Mouse (Mus musculus) thymus, postnatal 14 days (tissue): ENCODE measurements at regions not wholly inside any gene's neighbourhood (a gene's known extent, or its start where the extent isn't known, plus 50 kb on each side); places are given as distances from the start of the nearest gene placed in this dataset.

Source experiments
- DNase-seq: peaks from one replicate; pipeline ENCODE4 v3.0.0; 2021

GRCm38 (mm10) chr14:24833211-24833610 lies 346.3 kb downstream of the Rps24 start:
- DNase-seq = no peak

- no peak for DNase-seq
These were observed 351.3 kb downstream of the Rps24 start for GRCm38 (mm10) chr14:24838219-24838618.

GRCm38 (mm10) chr14:24839056-24839455 lies 352.1 kb downstream of the Rps24 start:
- no peak for DNase-seq

GRCm38 (mm10) chr14:24841715-24842496 lies 355.0 kb downstream of the Rps24 start:
- DNase-seq = no peak

- DNase-seq = no peak
These were observed 356.7 kb downstream of the Rps24 start for GRCm38 (mm10) chr14:24843626-24844025.

GRCm38 (mm10) chr14:24850491-24850890 lies 363.6 kb downstream of the Rps24 start:
- no peak for DNase-seq

- no peak for DNase-seq
These were observed 367.5 kb downstream of the Rps24 start for GRCm38 (mm10) chr14:24854459-24854858.

- DNase-seq = no peak
These were observed 375.2 kb downstream of the Rps24 start for GRCm38 (mm10) chr14:24862171-24862570.

GRCm38 (mm10) chr14:24862661-24863060 lies 375.7 kb downstream of the Rps24 start:
- DNase-seq = no peak

GRCm38 (mm10) chr14:24863116-24863515 lies 376.2 kb downstream of the Rps24 start:
- no peak for DNase-seq

GRCm38 (mm10) chr14:24865579-24866230 lies 378.8 kb downstream of the Rps24 start:
- DNase-seq = no peak

GRCm38 (mm10) chr14:24867816-24868215 lies 380.9 kb downstream of the Rps24 start:
- DNase-seq = no peak

GRCm38 (mm10) chr14:24868756-24869155 lies 381.8 kb downstream of the Rps24 start:
- no peak for DNase-seq

GRCm38 (mm10) chr14:24870246-24870645 lies 383.3 kb downstream of the Rps24 start:
- no peak for DNase-seq

- no peak for DNase-seq
These were observed 384.6 kb downstream of the Rps24 start for GRCm38 (mm10) chr14:24871392-24871998.

GRCm38 (mm10) chr14:24872931-24873330 lies 386.0 kb downstream of the Rps24 start:
- DNase-seq = no peak

- DNase-seq = no peak
These were observed 386.5 kb downstream of the Rps24 start for GRCm38 (mm10) chr14:24873406-24873805.

- no peak for DNase-seq
These were observed 387.7 kb downstream of the Rps24 start for GRCm38 (mm10) chr14:24874426-24875155.

- DNase-seq = no peak
These were observed 388.2 kb downstream of the Rps24 start for GRCm38 (mm10) chr14:24875156-24875545.

- DNase-seq = no peak
These were observed 389.0 kb downstream of the Rps24 start for GRCm38 (mm10) chr14:24875934-24876333.

- DNase-seq = no peak
These were observed 389.6 kb downstream of the Rps24 start for GRCm38 (mm10) chr14:24876508-24876907.

- DNase-seq = no peak
These were observed 390.9 kb downstream of the Rps24 start for GRCm38 (mm10) chr14:24877853-24878252.

- no peak for DNase-seq
These were observed 399.2 kb downstream of the Rps24 start for GRCm38 (mm10) chr14:24886164-24886563.
